Mouse (Mus musculus) brain, embryonic 14.5 days (tissue): Measurements from ENCODE around the gene Gm49776.

Source experiments
- CTCF ChIP-seq: fragments of 200-500 bp; IDR thresholded peaks from 2 replicates; pipeline ENCODE4 v1.5.1; 2012; ENCODE audit warnings: inconsistent platforms, mild to moderate bottlenecking, moderate library complexity, borderline replicate concordance; ENCODE audit not compliant: insufficient read depth, insufficient read length; ENCODE audit errors: extremely low read depth
- POLR2A ChIP-seq: fragments of 200-500 bp; IDR thresholded peaks from 2 replicates; pipeline ENCODE4 v1.6.1; 2012; ENCODE audit warnings: mild to moderate bottlenecking, inconsistent platforms, borderline replicate concordance; ENCODE audit not compliant: poor library complexity, insufficient read depth, insufficient read length, severe bottlenecking; ENCODE audit errors: extremely low read depth

- TF ChIP-seq CTCF (no peak), POLR2A (no peak)
Observed at GRCm38 (mm10) chr16:18235389-18236065, 22.6 kb downstream of the Gm49776 start.
